Mouse (Mus musculus) hindbrain, postnatal 0 days (tissue): ENCODE data around the gene Lig4. TPM values are rescaled to one million over a fixed set of nuclear protein-coding genes. Genes with fewer than 3 reads are reported as not detected.

ENCODE experiments used
- ATAC-seq: fragments of 200-750 bp; cut with Nextera tagmentation; 2 replicates; pipeline ENCODE4 v1.8.0; 2017; ENCODE audit warnings: mild to moderate bottlenecking, moderate TSS enrichment, moderate library complexity
- DNase-seq: peaks from one replicate; pipeline ENCODE4 v3.0.0-alpha.2; 2015; ENCODE audit warnings: low spot score
- H3K27ac ChIP-seq: fragments of 300-500 bp; sonication (generic); 2 replicates; pipeline ENCODE4 v1.5.1; 2014; ENCODE audit warnings: mild to moderate bottlenecking
- H3K27me3 ChIP-seq: fragments of 300-500 bp; sonication (generic); 2 replicates; pipeline ENCODE4 v1.6.1; 2014; ENCODE audit warnings: low read length, mixed read lengths; ENCODE audit not compliant: insufficient read depth
- H3K36me3 ChIP-seq: fragments of 300-500 bp; sonication (generic); 2 replicates; pipeline ENCODE4 v1.6.1; 2014; ENCODE audit warnings: low read length, mixed read lengths; ENCODE audit not compliant: insufficient read depth
- H3K4me1 ChIP-seq: fragments of 300-500 bp; sonication (generic); 2 replicates; pipeline ENCODE4 v1.6.1; 2014; ENCODE audit warnings: antibody characterized with exemption, low read length, mixed read lengths; ENCODE audit not compliant: insufficient read depth
- H3K4me2 ChIP-seq: fragments of 300-500 bp; sonication (generic); 2 replicates; pipeline ENCODE4 v1.6.1; 2014; ENCODE audit warnings: low read depth, mild to moderate bottlenecking, low read length, moderate library complexity, mixed read lengths
- H3K4me3 ChIP-seq: fragments of 300-500 bp; sonication (generic); 2 replicates; pipeline ENCODE4 v1.5.1; 2014; ENCODE audit warnings: low read length
- H3K9ac ChIP-seq: fragments of 300-500 bp; sonication (generic); replicated peaks from 2 replicates; pipeline ENCODE4 v1.6.1; 2014; ENCODE audit warnings: mild to moderate bottlenecking, low read length, moderate library complexity, mixed read lengths
- H3K9me3 ChIP-seq: fragments of 300-500 bp; sonication (generic); 2 replicates; pipeline ENCODE4 v1.6.1; 2016; ENCODE audit warnings: low read length, mixed read lengths
- CTCF ChIP-seq: IDR thresholded peaks from 2 replicates; pipeline ENCODE4 v1.5.1; 2016; ENCODE audit warnings: antibody characterized with exemption, control low read depth, low read depth
- WGBS: fragments of 180-500 bp; shearing (Covaris S2); extraction: QIAGEN DNeasy Blood & Tissue Kit; methylation state at CpG from one replicate; pipeline ENCODE4 v1.1.7; 2014; 5-methylcytosine and 5-hydroxymethylcytosine counted together
- polyA plus RNA-seq: library from polyadenylated mRNA; unstranded; fragments of >200 nt; fragmentation: Nextera tagmentation; extraction: Ambion mirVana; gene quantifications from 2 replicates; pipeline ENCODE4 v1.2.1, GENCODE M21; 2015
- total RNA-seq: library from RNA; depleted of rRNA; stranded (reverse); fragments of >200 nt; gene quantifications from 2 replicates; pipeline ENCODE4 v1.2.3, GENCODE M21; 2014; rRNA removed

Gene Lig4
- total and polyA plus RNA-seq, 2 experiments from 2014 or later = 4.0 to 6.1 TPM

- H3K9ac ChIP-seq = no peak overlapping the region
- no peaks in the 10 kb centered on the region for H3K36me3 ChIP-seq
- no peaks in the 10 kb centered on the region for H3K27me3 ChIP-seq
- 53% methylated on average over 14 of the region's 14 CpGs for WGBS
- H3K27ac ChIP-seq = no peak overlapping the region
- DNase-seq = peak; percentile 64
- peak; percentile 92 for ATAC-seq
- TF ChIP-seq CTCF = no peak
- no peaks in the 10 kb centered on the region for H3K4me1 ChIP-seq
- no peak overlapping the region for H3K4me3 ChIP-seq
- H3K9me3 ChIP-seq = no peaks in the 10 kb centered on the region
- H3K4me2 ChIP-seq = no peak overlapping the region
Observed at GRCm38 (mm10) chr8:9929746-9930445, 47.6 kb downstream of the Lig4 start.

Other genes starting within 250 kb of the Lig4 start
- 110 and 117 TPM in 2 replicates for gene Fam155a, start 206.5 kb downstream of the Lig4 start, total RNA-seq
- gene Fam155a, start 206.5 kb downstream of the Lig4 start, polyA plus RNA-seq = 34.0 and 39.0 TPM in 2 replicates
- gene Gm10217, start 113.4 kb downstream of the Lig4 start, total RNA-seq = not detected in 2 replicates
- not detected in 2 replicates for gene Gm10217, start 113.4 kb downstream of the Lig4 start, polyA plus RNA-seq
- 21.3 and 24.5 TPM in 2 replicates for gene Abhd13, start within 50 bp of the Lig4 start, total RNA-seq
- 13.1 and 13.4 TPM in 2 replicates for gene Abhd13, start within 50 bp of the Lig4 start, polyA plus RNA-seq
- 0.14 and 0.47 TPM in 2 replicates for gene Tnfsf13b, start 28.8 kb upstream of the Lig4 start, total RNA-seq
- gene Tnfsf13b, start 28.8 kb upstream of the Lig4 start, polyA plus RNA-seq = 0.93 and 1.2 TPM in 2 replicates
- 71.2 and 71.8 TPM in 2 replicates for gene Myo16, start 176.2 kb upstream of the Lig4 start, total RNA-seq
- 8.1 and 8.7 TPM in 2 replicates for gene Myo16, start 176.2 kb upstream of the Lig4 start, polyA plus RNA-seq